Comparison of ENCODE assay signal across 9 mouse cellular contexts in the genomic region with DNA sequence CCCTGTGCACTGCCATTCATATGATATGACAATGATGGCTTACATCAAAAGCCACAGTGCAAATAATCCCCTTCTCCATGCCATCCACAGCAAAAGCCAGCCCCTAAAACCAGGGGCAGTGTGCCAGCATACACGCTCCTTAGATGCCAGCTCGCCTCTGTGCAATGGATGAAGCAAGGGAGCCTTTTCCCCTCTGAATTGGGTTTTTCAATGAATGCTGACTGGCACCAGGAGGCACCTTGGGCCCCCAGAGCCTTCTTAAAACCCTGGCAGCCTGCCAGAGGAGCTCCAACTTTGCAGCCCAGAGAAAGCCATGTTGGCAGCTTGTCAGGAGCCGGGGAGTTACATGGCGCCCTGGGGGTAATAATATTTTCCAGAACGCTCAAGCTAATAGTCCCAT.
A peak's percentile ranks its signal among the peaks of the same experiment; 100 is the strongest.
DNase-seq lines count a peak whose midpoint lies in the region; ATAC-seq and TF ChIP-seq lines count a peak whose summit lies in the region.
"Had no signal": no experiment of that assay in that cellular context is flagged by ENCODE, and none has a peak within 500 bp of the region (broad histone marks: within the 10 kb centered on the region; RNA-seq: fewer than 3 reads in every experiment).

No protein-coding gene starts in this region.

- no peaks in the 10 kb centered on the region for H3K27me3 ChIP-seq in heart, embryonic 12.5 days (replicated peaks)
- no peaks in the 10 kb centered on the region for H3K27me3 ChIP-seq in heart, embryonic 10.5 days (ENCODE audit: insufficient read depth, poor library complexity, severe bottlenecking)
- H3K27me3 ChIP-seq in kidney, adult 2 months (replicated peaks; ENCODE audit: control insufficient read depth, insufficient read depth, low read length), result no peaks in the 10 kb centered on the region

- 63% methylated on average over 5 of the region's 5 CpGs for WGBS in heart, embryonic 12.5 days
- 81% methylated on average over 5 of the region's 5 CpGs for WGBS in heart, embryonic 10.5 days
- WGBS in kidney, adult 2 months, result 59% methylated on average over 5 of the region's 5 CpGs
- 37% methylated on average over 5 of the region's 5 CpGs for WGBS in olfactory bulb, adult 2 months

- no peaks in the 10 kb centered on the region for H3K9me3 ChIP-seq in heart, embryonic 12.5 days (replicated peaks)
- H3K9me3 ChIP-seq in heart, embryonic 10.5 days, result no peaks in the 10 kb centered on the region

- no peak overlapping the region for H3K4me3 ChIP-seq in heart, embryonic 12.5 days
- no peak overlapping the region for H3K4me3 ChIP-seq in heart, embryonic 10.5 days
- no peak overlapping the region for H3K4me3 ChIP-seq in kidney, adult 2 months (ENCODE audit: insufficient read depth, low read depth, low read length)
- no peak overlapping the region for H3K4me3 ChIP-seq in olfactory bulb, adult 2 months (ENCODE audit: insufficient read depth, low read depth, low read length)

- peaks cover 75% of the 10 kb centered on the region for H3K4me1 ChIP-seq in heart, embryonic 12.5 days (replicated peaks)
- peaks cover 64% of the 10 kb centered on the region for H3K4me1 ChIP-seq in heart, embryonic 10.5 days
- peaks cover 28% of the 10 kb centered on the region for H3K4me1 ChIP-seq in kidney, adult 2 months (ENCODE audit: control insufficient read depth, insufficient read depth, low read length)
- peaks cover 35% of the 10 kb centered on the region for H3K4me1 ChIP-seq in olfactory bulb, adult 2 months (ENCODE audit: control insufficient read depth, insufficient read depth, low read length)

- H3K36me3 ChIP-seq in heart, embryonic 12.5 days, result no peaks in the 10 kb centered on the region
- H3K36me3 ChIP-seq in heart, embryonic 10.5 days, result no peaks in the 10 kb centered on the region
- H3K36me3 ChIP-seq in kidney, adult 2 months (ENCODE audit: control insufficient read depth, insufficient read depth, low read length), result no peaks in the 10 kb centered on the region

- peak overlapping the region; percentile 48 for H3K27ac ChIP-seq in heart, embryonic 12.5 days (ENCODE audit: poor library complexity, severe bottlenecking)
- no peak overlapping the region for H3K27ac ChIP-seq in heart, embryonic 10.5 days
- H3K27ac ChIP-seq in kidney, adult 2 months (ENCODE audit: insufficient read depth, low read depth, low read length), result no peak overlapping the region
- H3K27ac ChIP-seq in olfactory bulb, adult 2 months (ENCODE audit: insufficient read depth, low read depth, low read length), result peak overlapping the region; percentile 50; the same call in 1 of the 2 replicates

- no peak for DNase-seq in heart, embryonic 10.5 days (ENCODE audit: low spot score)
- DNase-seq in right cerebral cortex, postnatal 14 days, result peak; percentile 42
- no peak for DNase-seq in right cerebral cortex, postnatal 25 days
- peak; percentile 60 for DNase-seq in kidney, adult 2 months
- no peak for DNase-seq in layer of hippocampus, postnatal 36 days
- DNase-seq: right cerebral cortex, adult 18-20 months had no signal

- no peak for ATAC-seq in heart, embryonic 12.5 days (ENCODE audit: insufficient number of reproducible peaks, low FRiP score)
- no peak for ATAC-seq in inflammation-experienced regulatory T-cells, adult 6 months

- peak overlapping the region; percentile 20; the same call in 1 of the 2 replicates for H3K4me2 ChIP-seq in heart, embryonic 12.5 days

- H3K9ac ChIP-seq in heart, embryonic 12.5 days, result no peak overlapping the region

- no peak for TF ChIP-seq CTCF in kidney, adult 2 months (conservative IDR thresholded peaks at IDR 0.05; ENCODE audit: insufficient read depth, insufficient read length, low read depth, low read length)
- no peak for TF ChIP-seq CTCF in olfactory bulb, adult 2 months (IDR thresholded peaks at IDR 0.05; ENCODE audit: insufficient read depth, low read depth, low read length)

- TF ChIP-seq POLR2A in kidney, adult 2 months (IDR thresholded peaks at IDR 0.05; ENCODE audit: low read depth, low read length), result no peak
- TF ChIP-seq POLR2A in olfactory bulb, adult 2 months (IDR thresholded peaks at IDR 0.05; ENCODE audit: insufficient read depth, low read depth, low read length), result no peak

Comparison
In these comparisons a context has a peak if more than half of its experiments do, and no peak if none do; other contexts are left out.
1. H3K27ac ChIP-seq: peak in heart, embryonic 12.5 days (single experiment) and olfactory bulb, adult 2 months (single experiment); none in heart, embryonic 10.5 days (single experiment) and kidney, adult 2 months (single experiment).
2. DNase-seq: peak in right cerebral cortex, postnatal 14 days (single experiment) and kidney, adult 2 months (single experiment); none in heart, embryonic 10.5 days (single experiment), right cerebral cortex, postnatal 25 days (single experiment) and layer of hippocampus, postnatal 36 days (0 of 2).